Mouse (Mus musculus) heart, adult 2 months (tissue): ENCODE data around the gene Slc25a39. TPM values are rescaled to one million over a fixed set of nuclear protein-coding genes. Genes with fewer than 3 reads are reported as not detected.

Experiments
- DNase-seq, 2 experiments: peaks; one replicate each; pipeline ENCODE4 v3.0.0; 2021
- H3K27ac ChIP-seq: fragments of 200-600 bp; 2 replicates; pipeline ENCODE4 v1.8.1; 2022
- H3K27me3 ChIP-seq: fragments of 200-500 bp; 2 replicates; pipeline ENCODE4 v1.6.1; 2012; ENCODE audit warnings: mild to moderate bottlenecking, low read length, inconsistent platforms, mixed read lengths; ENCODE audit not compliant: control insufficient read depth, insufficient read depth
- H3K36me3 ChIP-seq: fragments of 200-500 bp; 2 replicates; pipeline ENCODE4 v1.6.1; 2012; ENCODE audit warnings: low read length, inconsistent platforms; ENCODE audit not compliant: control insufficient read depth, insufficient read depth
- H3K4me1 ChIP-seq: fragments of 200-500 bp; 2 replicates; pipeline ENCODE4 v1.6.1; 2011; ENCODE audit warnings: low read length; ENCODE audit not compliant: control insufficient read depth, insufficient read depth
- H3K4me3 ChIP-seq: fragments of 200-600 bp; 2 replicates; pipeline ENCODE4 v1.8.1; 2022
- H3K79me2 ChIP-seq: fragments of 200-500 bp; replicated peaks from 2 replicates; pipeline ENCODE4 v1.6.1; 2012; ENCODE audit warnings: mild to moderate bottlenecking, inconsistent platforms, low read length, moderate library complexity, mixed read lengths; ENCODE audit not compliant: control insufficient read depth, insufficient read depth
- H3K9ac ChIP-seq: fragments of 200-500 bp; 2 replicates; pipeline ENCODE4 v1.6.1; 2012; ENCODE audit warnings: low read depth, mild to moderate bottlenecking, control low read depth, inconsistent platforms, low read length, mixed read lengths
- CTCF ChIP-seq: fragments of 200-600 bp; IDR thresholded peaks from 2 replicates; pipeline ENCODE4 v1.8.1; 2022; ENCODE audit warnings: antibody characterized with exemption, mild to moderate bottlenecking, moderate library complexity
- EP300 ChIP-seq: fragments of 200-500 bp; IDR thresholded peaks from 2 replicates; pipeline ENCODE4 v1.6.1; 2011; ENCODE audit warnings: low read depth, low read length, control low read depth; ENCODE audit not compliant: insufficient read depth
- POLR2A ChIP-seq: fragments of 200-500 bp; IDR thresholded peaks from 2 replicates; pipeline ENCODE4 v1.6.1; 2011; ENCODE audit warnings: mild to moderate bottlenecking, low read depth, low read length, control low read depth; ENCODE audit not compliant: insufficient read depth
- WGBS: fragments of 180-500 bp; shearing (Covaris S2); methylation state at CpG from one replicate; pipeline ENCODE4 v1.1.7; 2018; 5-methylcytosine and 5-hydroxymethylcytosine counted together
- intact Hi-C: fragments of 180-260 bp; cut with DNase I; formaldehyde crosslinking; loops from one replicate; pipeline ENCODE4 v1.15.1; 2025
- polyA plus RNA-seq: library from polyadenylated mRNA; depleted of rRNA; stranded (reverse); fragments of >200 nt; gene quantifications from 2 replicates; pipeline ENCODE4 v1.2.3, GENCODE M21; 2012
- total RNA-seq, 2 experiments: library from RNA; stranded (reverse); gene quantifications; 2 replicates each; pipeline ENCODE4 v1.2.3; 2021

The Slc25a39 gene
- total and polyA plus RNA-seq, 3 experiments, result 196 to 331 (median 213) TPM

GRCm38 (mm10) chr11:102421559-102421958 lies 13.8 kb upstream of the Slc25a39 start:
- Histone ChIP-seq H3K36me3 (no peaks in the 10 kb centered on the region), H3K27me3 (no peaks in the 10 kb centered on the region), H3K4me3 (no peak overlapping the region), H3K9ac (no peak overlapping the region), H3K27ac (no peak overlapping the region), H3K4me1 (no peaks in the 10 kb centered on the region), H3K79me2 (no peaks in the 10 kb centered on the region)
- intact Hi-C loops, result no loop called here
- no peak for DNase-seq
- TF ChIP-seq EP300, result no peak
- no peak for TF ChIP-seq CTCF
- no peak for TF ChIP-seq POLR2A
- 69% methylated on average over 8 of the region's 8 CpGs for WGBS

DNA sequence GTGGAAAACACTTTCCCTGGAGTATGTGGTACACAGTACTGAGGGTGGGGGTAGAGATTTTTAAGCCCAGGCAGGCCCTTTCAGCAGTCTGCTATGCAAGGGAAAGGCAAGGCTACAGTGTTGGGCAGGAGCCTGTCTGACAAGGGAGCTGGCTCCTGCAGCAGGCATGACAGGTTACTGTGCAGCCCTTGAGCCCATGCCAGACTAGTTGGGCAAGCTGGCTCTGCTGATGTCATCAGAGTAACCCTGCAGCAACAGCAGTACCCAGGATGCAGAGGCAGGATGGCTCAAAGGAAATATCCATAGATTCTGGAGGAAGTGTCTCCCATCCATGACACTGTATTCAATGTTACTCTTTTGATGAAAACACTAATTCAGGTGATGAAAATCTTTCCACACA lies 11.1 kb upstream of the Slc25a39 start:
- Histone ChIP-seq H3K4me1 (no peaks in the 10 kb centered on the region), H3K79me2 (no peaks in the 10 kb centered on the region), H3K27ac (no peak overlapping the region), H3K27me3 (no peaks in the 10 kb centered on the region), H3K36me3 (no peaks in the 10 kb centered on the region), H3K9ac (no peak overlapping the region), H3K4me3 (no peak overlapping the region)
- TF ChIP-seq EP300, result no peak
- intact Hi-C loops, result no loop called here
- DNase-seq, result peak; percentile 49 to 56

GRCm38 (mm10) chr11:102417160-102417559 lies 9.4 kb upstream of the Slc25a39 start:
- no peaks in the 10 kb centered on the region for H3K36me3 ChIP-seq
- no peaks in the 10 kb centered on the region for H3K27me3 ChIP-seq
- H3K4me1 ChIP-seq, result no peaks in the 10 kb centered on the region
- no peaks in the 10 kb centered on the region for H3K79me2 ChIP-seq
- no peak overlapping the region for H3K9ac ChIP-seq
- WGBS, result 54% methylated on average over 1 of the region's 1 CpGs
- H3K27ac ChIP-seq, result no peak overlapping the region
- no peak overlapping the region for H3K4me3 ChIP-seq
- no peak for DNase-seq
- intact Hi-C loops, result no loop called here
- TF ChIP-seq POLR2A, result no peak
- TF ChIP-seq CTCF, result no peak
- TF ChIP-seq EP300, result no peak

DNA sequence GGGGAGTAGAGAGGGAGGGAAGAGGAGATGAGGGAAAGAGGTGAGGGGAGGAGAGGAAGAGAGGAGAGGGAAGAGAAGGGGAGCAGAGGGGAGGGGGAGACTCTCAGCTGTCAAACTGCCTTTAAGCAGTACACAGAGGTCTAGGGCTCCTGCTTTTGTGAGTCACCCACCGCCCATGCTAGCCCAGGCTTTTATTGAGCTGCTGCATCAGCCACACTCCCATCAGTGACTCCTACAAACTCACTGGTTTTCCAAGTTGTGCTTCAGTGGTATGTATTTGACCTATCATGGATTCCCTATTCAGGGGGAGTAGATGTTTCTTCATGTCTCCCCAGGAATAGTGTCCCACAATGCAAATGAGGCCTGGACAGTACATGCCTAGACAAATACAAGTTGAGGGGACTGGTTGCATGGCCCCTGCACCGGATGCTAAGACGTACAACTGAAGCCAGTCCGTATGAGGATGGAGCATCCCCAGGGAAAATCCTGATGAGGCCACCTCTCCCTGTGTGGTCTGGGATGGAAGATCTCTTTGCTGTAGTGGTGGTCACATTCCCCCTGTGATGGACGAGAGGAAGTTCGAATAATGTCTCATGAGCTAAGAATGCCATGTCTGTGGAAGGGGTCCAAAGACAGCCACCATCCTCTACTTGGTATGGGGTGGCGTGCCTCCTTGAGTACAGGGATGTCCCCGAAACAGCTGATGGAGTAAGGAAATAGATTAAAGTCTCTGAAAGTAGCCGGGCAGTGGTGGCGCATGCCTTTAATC lies 7.5 kb upstream of the Slc25a39 start:
- Histone ChIP-seq H3K27me3 (no peaks in the 10 kb centered on the region), H3K4me3 (no peak overlapping the region), H3K9ac (no peak overlapping the region), H3K36me3 (no peaks in the 10 kb centered on the region), H3K27ac (no peak overlapping the region), H3K79me2 (no peaks in the 10 kb centered on the region), H3K4me1 (peaks cover 3% of the 10 kb centered on the region)
- DNase-seq, result no peak
- 64% methylated on average over 10 of the region's 10 CpGs for WGBS
- intact Hi-C loops, result no loop called here
- TF ChIP-seq EP300 (no peak), CTCF (no peak), POLR2A (no peak)

DNA sequence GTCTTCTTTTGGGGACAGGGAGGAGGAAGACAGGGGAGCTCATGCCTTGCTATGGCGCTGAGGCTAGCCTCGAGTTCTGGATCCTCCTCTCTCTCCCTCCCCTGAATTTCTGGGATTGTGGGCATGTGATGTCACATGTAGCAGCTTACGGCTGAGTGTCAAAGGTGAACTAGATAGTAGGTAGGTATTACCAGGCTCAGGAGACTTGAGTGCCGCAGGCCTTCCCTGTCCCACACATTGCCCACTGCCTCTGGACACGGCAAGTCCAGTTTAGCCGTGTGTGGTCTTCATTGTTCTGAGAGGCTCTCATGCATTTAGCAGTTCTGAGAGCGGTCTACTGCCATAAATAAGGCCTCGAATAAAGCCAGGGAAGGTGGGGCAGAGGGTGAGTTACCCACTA lies 5.3 kb upstream of the Slc25a39 start:
- WGBS, result 80% methylated on average over 8 of the region's 8 CpGs
- H3K4me3 ChIP-seq, result no peak overlapping the region
- no peak overlapping the region for H3K9ac ChIP-seq
- no peak for DNase-seq
- no peak overlapping the region for H3K27ac ChIP-seq
- intact Hi-C loops, result no loop called here
- no peaks in the 10 kb centered on the region for H3K79me2 ChIP-seq
- TF ChIP-seq POLR2A (no peak), EP300 (no peak), CTCF (no peak)
- no peaks in the 10 kb centered on the region for H3K36me3 ChIP-seq
- H3K4me1 ChIP-seq, result peaks cover 3% of the 10 kb centered on the region
- H3K27me3 ChIP-seq, result no peaks in the 10 kb centered on the region

DNA sequence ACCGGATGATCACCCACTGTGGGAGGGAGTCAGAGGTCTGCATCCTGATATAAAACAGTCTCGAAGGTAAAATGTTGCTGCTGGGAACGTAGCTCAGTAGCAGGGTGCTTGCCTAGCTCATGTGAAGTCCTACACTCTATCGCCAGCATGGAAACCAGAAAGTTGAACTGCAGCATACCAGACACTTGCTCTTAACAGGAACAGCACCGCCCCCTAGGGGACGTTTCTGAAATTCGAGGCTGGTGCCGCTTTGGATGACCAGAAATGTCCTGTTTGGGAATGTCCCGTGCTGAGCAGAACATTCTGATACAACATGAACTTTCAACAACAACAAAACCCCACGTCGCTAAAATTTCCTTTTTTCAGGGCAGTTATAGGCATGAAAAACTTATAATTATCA lies 4.0 kb upstream of the Slc25a39 start:
- no peaks in the 10 kb centered on the region for H3K79me2 ChIP-seq
- H3K9ac ChIP-seq, result 0 out of 2 replicates have a peak overlapping the region, but pooled peaks have one; percentile 4
- peaks cover 3% of the 10 kb centered on the region for H3K4me1 ChIP-seq
- peak overlapping the region; percentile 17 for H3K27ac ChIP-seq
- WGBS, result 5% methylated on average over 11 of the region's 11 CpGs
- intact Hi-C loops, result loop anchor here (1.0 to 2.0 kb wide), 2 partner anchors 102 to 163 kb away; partner anchors contain the start of gene BC030867
- peak; percentile 88 to 91 for DNase-seq
- H3K27me3 ChIP-seq, result no peaks in the 10 kb centered on the region
- no peak overlapping the region for H3K4me3 ChIP-seq
- TF ChIP-seq CTCF (peak; percentile 94), EP300 (peak; percentile 97), POLR2A (no peak)
- H3K36me3 ChIP-seq, result no peaks in the 10 kb centered on the region
